Mouse (Mus musculus) cerebellum, adult 9-11 months (tissue): ENCODE results near the gene Aebp1.

ENCODE experiments used
- DNase-seq: peaks from one replicate; pipeline ENCODE4 v3.0.0; 2022

The Aebp1 gene

DNA sequence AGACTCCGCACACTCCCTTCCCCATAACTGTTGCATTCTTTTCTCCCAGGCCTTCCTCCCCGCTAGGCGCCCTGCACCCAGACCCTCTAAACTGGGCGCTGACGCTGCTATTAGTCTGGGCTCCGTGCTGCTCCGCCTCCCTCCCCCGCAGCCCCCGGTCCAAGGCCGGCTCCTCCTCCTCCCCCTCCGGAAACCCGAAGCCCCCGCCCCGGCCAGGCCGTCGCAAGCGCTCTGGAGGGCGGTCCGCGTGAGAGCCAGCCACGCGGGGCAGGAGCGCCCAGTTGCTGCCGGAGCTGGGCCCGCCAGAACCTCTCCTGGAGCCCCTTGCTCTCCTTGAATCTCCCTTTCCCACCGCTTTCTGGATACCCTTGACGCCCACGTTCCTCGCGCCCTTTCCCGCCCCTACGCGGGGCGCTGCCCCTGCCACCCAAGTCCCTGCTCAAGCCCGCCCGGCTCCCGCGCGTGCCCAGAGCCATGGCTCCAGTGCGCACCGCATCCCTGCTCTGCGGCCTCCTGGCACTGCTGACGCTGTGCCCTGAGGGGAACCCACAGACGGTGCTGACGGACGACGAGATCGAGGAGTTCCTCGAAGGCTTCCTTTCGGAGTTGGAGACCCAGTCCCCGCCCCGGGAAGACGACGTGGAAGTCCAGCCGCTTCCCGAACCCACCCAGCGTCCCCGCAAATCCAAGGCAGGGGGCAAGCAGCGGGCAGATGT, at the start of gene Aebp1:
Gene Aebp1 (plus strand): TSS at position 270 of the 716 bp plus-strand sequence.
- DNase-seq: no peak

GRCm38 (mm10) chr11:5813381-5813780, 48.4 kb upstream of the Aebp1 start:
- no peak for DNase-seq

GRCm38 (mm10) chr11:5819223-5819622, 42.5 kb upstream of the Aebp1 start:
- DNase-seq: no peak

DNA sequence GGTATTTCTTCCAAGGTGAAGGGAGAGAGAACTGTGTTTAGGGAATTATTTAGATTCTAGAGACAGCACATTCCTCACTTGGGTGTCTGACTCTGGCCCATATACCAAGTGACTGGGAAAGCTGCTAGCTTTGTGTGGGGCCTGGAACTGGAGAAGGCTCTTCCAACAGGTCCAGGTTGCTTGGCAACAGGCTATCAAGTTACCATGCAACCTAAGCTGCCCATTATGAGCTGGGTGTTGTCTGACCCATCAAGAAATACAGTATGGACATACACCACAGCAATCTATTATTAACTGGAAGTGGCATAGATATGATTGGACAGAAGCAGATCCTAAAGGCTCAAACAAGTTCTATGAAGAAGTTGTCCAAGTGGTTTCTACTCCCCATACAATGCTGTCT, 36.3 kb upstream of the Aebp1 start:
- no peak for DNase-seq

DNA sequence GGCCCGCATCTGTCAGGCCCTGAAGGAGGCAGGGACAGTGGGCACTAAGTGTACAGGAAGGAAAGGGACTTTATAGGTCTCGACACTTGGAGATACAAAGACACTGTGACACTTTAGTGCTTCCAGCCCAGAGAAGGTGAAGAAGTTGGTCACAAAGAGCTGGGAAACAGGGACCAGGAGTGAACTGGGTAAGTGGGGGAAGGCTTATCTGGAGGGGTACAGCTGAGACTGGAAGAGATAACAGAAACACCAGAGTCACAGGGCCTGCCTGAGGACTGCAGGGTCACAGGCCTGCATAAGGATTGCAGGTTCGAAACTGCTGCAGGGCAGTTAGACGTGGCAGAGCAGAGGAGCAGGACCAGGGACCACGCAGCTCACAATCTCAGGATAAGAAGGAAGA, 33.8 kb upstream of the Aebp1 start:
- no peak for DNase-seq

- DNase-seq: no peak
Observed at GRCm38 (mm10) chr11:5828509-5829191, 33.1 kb upstream of the Aebp1 start.

DNA sequence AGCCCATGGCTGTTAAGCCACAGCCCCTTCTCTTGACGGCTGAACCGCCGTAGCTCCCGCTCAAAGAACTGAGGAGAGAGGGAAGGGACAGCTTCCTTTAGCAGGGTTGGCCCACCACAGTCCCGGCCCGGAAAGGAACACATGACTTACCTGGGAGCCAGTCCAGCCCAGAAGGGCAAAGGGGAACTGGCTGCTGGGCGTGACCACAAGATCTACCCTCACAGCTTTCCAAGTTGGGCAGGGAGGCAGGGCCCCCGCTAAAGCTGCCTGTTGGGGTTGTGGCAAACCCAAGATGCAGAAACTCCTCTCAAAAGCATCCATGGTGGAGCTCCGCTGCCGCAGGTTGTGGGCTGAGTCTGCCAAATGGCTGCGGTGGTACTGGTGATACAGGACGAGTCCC, 32.4 kb upstream of the Aebp1 start:
- no peak for DNase-seq

- no peak for DNase-seq
Observed at GRCm38 (mm10) chr11:5834506-5834905, 27.2 kb upstream of the Aebp1 start.

DNA sequence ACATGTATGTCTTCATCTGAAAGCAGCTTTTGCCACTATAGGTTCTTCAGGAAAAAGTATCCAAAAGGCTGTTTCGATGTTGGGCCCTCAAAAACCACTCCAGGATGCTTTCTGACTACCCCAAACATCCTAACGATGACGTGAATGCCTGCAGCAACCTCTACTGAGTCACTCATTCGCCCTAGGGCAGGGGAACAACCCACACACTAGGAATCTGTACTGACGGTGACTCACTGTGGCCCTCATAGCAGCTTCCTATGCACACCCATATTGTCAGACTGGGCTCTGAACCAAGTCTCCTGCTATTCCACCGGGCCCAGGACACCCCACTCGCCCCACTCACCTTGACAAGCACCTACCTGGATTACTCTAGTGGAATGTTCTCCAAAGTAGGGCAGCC, 26.7 kb upstream of the Aebp1 start:
- DNase-seq: no peak

DNA sequence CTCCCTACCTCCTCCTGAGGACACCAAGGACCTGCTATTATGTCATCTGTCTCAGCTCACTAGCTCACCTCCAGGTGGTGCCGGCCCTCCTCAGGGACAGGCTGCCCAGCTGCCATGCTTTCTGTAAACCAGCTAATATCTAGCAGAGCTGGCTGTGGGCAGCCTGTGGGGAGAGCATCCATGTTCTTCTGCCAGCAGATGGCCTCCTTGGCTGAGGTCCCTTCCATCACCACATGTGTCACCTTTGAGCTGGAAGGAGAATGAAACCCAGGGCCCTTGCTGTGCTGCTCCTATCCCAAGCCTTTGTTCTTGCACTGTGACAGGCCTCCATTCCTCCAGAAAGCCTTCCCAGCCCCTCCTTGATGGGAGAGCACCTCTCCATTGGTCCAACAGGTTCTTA, 25.6 kb upstream of the Aebp1 start:
- DNase-seq: peak; percentile 54

DNA sequence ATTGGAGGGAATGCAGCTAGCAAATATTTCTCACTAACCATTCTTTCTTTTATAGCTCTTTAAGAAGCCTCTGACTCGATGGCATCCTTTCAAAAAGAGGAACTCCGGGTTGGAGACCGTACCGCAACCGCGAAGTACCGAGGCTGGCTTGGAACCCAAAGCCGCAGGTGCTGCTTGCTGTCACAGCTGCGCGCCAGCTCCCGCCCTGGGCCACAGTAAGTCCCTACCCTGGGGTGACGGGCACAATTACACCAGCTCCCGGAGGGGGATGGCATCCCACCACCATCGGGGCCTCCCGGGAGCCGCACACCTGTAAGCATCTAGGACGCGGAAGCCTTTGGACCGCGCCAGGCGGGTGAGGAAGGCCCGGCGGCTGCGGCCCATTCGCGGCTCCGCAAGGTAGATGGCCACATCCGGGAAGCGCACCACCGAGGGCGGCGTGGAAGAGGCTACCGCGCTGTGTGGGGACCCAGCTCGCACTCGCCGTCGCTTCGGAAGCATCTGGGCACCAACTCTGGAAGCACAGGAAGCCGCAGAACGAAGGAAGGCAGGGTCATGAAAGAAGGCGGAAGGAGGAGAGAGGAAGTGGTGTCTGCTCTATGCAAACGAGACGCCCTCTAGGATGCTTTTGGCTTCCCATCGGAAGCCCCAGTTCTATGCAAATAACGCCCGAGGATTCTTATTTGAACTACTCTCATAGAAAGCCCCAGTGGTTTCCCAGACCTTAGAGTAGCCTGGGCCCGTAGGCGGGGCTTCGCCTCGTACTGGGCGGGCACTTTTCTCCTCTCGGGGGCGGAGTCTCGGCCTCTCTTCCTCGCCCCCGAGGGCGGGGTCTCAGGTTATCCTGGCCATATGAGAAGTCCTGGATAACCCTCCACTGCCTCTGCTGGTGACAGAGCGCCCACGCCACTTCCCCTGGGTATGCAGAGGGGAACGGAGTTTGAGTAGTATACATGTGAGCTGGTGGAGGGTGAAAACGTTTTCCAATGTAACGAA, 24.2 kb upstream of the Aebp1 start, which contains the start of gene Polm:
Gene Polm (minus strand): TSS at position 766 of the 996 bp plus-strand sequence.
- peak; percentile 95 for DNase-seq

- no peak for DNase-seq
Observed at GRCm38 (mm10) chr11:5840346-5840745, 21.4 kb upstream of the Aebp1 start.

DNA sequence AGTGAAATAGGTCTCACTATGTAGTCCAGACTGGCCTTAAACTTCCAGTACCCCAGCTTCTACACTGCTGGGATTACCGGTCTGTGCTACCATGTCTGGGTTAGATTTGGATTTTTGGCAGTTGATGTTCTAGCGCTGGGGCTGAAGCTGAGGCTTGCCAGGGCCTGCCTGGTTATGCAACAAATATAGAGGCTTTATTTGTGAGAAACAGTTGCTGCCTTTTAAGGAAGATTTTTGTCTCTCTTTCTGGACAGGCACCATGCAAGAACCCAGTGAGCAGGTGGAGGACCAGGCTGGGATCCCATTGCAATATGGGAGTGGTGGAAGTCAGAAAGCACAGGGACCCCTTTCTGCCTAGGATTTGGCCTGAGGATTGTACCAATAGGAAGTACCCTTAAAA, 20.0 kb upstream of the Aebp1 start:
- DNase-seq: no peak

DNA sequence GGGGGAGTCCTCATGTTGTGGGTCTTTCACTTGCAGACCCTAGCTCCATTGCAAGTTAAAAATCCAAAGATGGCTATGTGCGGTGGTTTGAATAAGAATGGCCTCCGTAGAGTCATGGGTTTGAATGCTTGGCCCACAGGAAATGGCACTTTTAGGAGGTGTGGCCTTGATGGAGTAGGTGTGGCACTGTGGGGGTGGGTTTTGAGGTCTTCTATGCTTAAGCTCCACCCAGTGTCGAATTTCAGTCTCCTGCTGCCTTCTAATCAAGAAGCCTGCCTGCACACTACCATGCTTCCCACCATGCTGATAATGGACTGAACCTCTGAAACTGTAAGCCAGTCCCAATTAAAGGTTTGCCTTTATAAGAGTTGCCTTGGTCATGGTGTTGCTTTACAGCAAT, 18.6 kb upstream of the Aebp1 start:
- DNase-seq: no peak

GRCm38 (mm10) chr11:5846639-5847345, 15.0 kb upstream of the Aebp1 start:
- DNase-seq: no peak

GRCm38 (mm10) chr11:5848741-5849140, 13.0 kb upstream of the Aebp1 start:
- DNase-seq: no peak

GRCm38 (mm10) chr11:5849316-5849715, 12.4 kb upstream of the Aebp1 start:
- no peak for DNase-seq

GRCm38 (mm10) chr11:5850452-5850851, 11.3 kb upstream of the Aebp1 start:
- no peak for DNase-seq

DNA sequence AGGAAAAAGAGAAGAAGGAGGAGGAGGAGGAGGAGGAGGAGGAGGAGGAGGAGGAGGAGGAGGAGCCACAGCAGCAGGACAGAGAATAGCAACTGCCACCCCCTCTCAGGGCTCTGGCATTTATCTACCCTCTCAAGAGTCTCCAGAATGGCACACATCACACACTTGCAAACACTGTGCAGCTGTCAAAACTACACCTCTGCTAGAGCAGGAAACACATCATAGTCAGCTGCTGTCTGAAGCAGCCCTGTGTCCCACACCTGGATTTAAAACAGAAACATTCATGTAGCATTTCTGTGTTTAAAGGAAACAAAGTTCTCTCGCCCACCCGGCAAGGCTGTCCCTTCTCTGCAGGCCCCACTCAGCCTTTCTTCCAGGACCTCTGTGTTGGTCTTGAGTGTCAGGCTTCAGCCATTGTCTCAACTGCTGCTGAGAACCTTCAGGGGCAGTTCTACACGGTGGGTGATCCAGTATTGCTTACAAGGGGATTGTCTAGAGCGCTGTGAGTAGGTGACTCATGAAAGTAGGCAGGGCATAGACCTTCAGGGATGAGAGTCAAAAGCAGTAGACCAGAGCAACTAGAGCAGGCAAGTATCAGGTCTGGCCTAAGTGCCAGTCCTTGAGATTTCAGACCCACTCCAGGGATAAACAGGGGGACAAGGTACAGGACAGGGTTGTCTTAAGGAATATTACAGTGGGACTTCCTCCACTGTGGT, 10.6 kb upstream of the Aebp1 start:
- no peak for DNase-seq

DNA sequence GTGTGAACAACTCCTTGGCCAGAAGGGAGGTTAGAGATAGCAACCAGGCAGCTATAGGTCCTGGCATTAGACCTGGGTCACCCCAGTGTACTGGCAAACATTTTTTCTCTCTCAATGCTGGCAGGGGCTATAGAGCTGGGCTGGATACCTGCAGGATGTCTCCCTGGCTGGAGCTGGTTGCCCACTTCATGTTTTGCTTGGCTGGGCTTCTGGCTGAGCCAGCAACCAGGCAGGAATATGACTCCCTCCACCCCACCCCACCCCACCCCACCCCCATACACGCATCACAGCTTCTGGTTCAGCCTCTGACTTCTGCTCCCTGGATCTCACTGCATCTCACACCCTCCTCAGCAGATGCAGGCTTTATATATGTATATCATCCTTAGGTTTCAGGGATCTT, 9.4 kb upstream of the Aebp1 start:
- no peak for DNase-seq

GRCm38 (mm10) chr11:5855481-5855880, 6.3 kb upstream of the Aebp1 start:
- DNase-seq: no peak

- DNase-seq: no peak
Observed at GRCm38 (mm10) chr11:5855902-5856301, 5.8 kb upstream of the Aebp1 start.
